In the genomic region with DNA sequence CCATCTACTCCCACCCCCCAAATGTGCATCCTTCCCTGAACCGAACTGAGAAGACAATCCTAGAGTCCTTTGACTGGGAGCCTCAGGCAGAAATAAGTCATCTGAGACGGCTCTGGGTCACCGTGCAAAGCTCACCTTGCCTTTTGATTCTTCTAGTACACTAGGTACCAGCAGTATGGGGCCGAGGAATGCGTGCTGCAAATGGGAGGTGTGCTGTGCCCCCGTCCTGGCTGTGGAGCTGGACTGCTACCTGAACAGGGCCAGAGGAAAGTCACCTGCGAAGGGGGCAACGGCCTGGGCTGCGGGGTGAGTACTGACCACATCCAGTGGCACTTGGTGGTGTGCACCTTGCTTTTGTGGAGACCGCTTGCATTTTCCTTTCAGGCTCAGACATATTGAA, we compare ENCODE assay signal across 23 mouse cellular contexts.
DNase-seq lines count a peak whose midpoint lies in the region; ATAC-seq and TF ChIP-seq lines count a peak whose summit lies in the region.
"Had no signal": no experiment of that assay in that cellular context is flagged by ENCODE, and none has a peak within 500 bp of the region (broad histone marks: within the 10 kb centered on the region; RNA-seq: fewer than 3 reads in every experiment).

No protein-coding gene starts in this region.

- no peak for TF ChIP-seq POLR2A in kidney, adult 2 months (IDR thresholded peaks at IDR 0.05; ENCODE audit: low read depth, low read length)

- H3K36me3 ChIP-seq in kidney, adult 2 months (ENCODE audit: control insufficient read depth, insufficient read depth, low read length): no peaks in the 10 kb centered on the region
- H3K36me3 ChIP-seq in kidney, embryonic 16.5 days (ENCODE audit: insufficient read depth, low read length): no peaks in the 10 kb centered on the region
- H3K36me3 ChIP-seq: embryonic facial prominence, embryonic 15.5 days; forebrain, embryonic 12.5 days; G1E; heart, embryonic 13.5 days; hindbrain, embryonic 12.5 days had no signal

- H3K9ac ChIP-seq in kidney, embryonic 16.5 days (replicated peaks; ENCODE audit: low read length): no peak overlapping the region
- H3K9ac ChIP-seq: embryonic facial prominence, embryonic 15.5 days; forebrain, embryonic 12.5 days; heart, embryonic 13.5 days; hindbrain, embryonic 12.5 days had no signal

- no peak overlapping the region for H3K4me2 ChIP-seq in kidney, embryonic 16.5 days (replicated peaks; ENCODE audit: low read depth, low read length)
- H3K4me2 ChIP-seq: embryonic facial prominence, embryonic 15.5 days; forebrain, embryonic 12.5 days; heart, embryonic 13.5 days; hindbrain, embryonic 12.5 days had no signal

- no peaks in the 10 kb centered on the region for H3K9me3 ChIP-seq in kidney, embryonic 16.5 days (ENCODE audit: low read length)
- H3K9me3 ChIP-seq: embryonic facial prominence, embryonic 15.5 days; forebrain, embryonic 12.5 days; G1E; heart, embryonic 13.5 days had no signal

- H3K27me3 ChIP-seq in kidney, adult 2 months (replicated peaks; ENCODE audit: control insufficient read depth, insufficient read depth, low read length): no peaks in the 10 kb centered on the region
- no peaks in the 10 kb centered on the region for H3K27me3 ChIP-seq in kidney, embryonic 16.5 days (ENCODE audit: insufficient read depth, low read length)
- H3K27me3 ChIP-seq: embryonic facial prominence, embryonic 15.5 days; forebrain, embryonic 12.5 days; heart, embryonic 13.5 days; hindbrain, embryonic 12.5 days had no signal

- 62% methylated on average over 10 of the region's 10 CpGs for WGBS in kidney, adult 2 months
- WGBS in kidney, embryonic 16.5 days: 59% methylated on average over 10 of the region's 10 CpGs

- DNase-seq in heart, adult 11 months: peak; percentile 40
- no peak for DNase-seq in heart, adult 18-20 months
- peak; percentile 56 for DNase-seq in kidney, adult 2 months
- peak; percentile 21 to 81 for DNase-seq in kidney, postnatal 25 days
- DNase-seq in lung, postnatal 4 days: no peak
- DNase-seq: adrenal gland, postnatal 10 days; B cell, adult 2 months; cerebellum, adult 11 months; cerebellum, adult 8-10 months; cerebellum, postnatal 14 days; embryo, embryonic 11 days; gastrocnemius, postnatal 10 days; heart, postnatal 4 days had no signal

- no peak overlapping the region for H3K4me3 ChIP-seq in kidney, adult 2 months (ENCODE audit: insufficient read depth, low read depth, low read length)
- H3K4me3 ChIP-seq in kidney, embryonic 16.5 days (ENCODE audit: low read length): no peak overlapping the region
- H3K4me3 ChIP-seq: embryonic facial prominence, embryonic 15.5 days; forebrain, embryonic 12.5 days; heart, embryonic 13.5 days; hindbrain, embryonic 12.5 days had no signal

- no peak for TF ChIP-seq CTCF in kidney, adult 2 months (conservative IDR thresholded peaks at IDR 0.05; ENCODE audit: insufficient read depth, insufficient read length, low read depth, low read length)

- H3K27ac ChIP-seq in kidney, adult 2 months (ENCODE audit: insufficient read depth, low read depth, low read length): no peak overlapping the region
- no peak overlapping the region for H3K27ac ChIP-seq in kidney, embryonic 16.5 days (ENCODE audit: low read length)
- H3K27ac ChIP-seq: embryonic facial prominence, embryonic 15.5 days; forebrain, embryonic 12.5 days; heart, embryonic 13.5 days; hindbrain, embryonic 12.5 days had no signal

- ATAC-seq in kidney, embryonic 16.5 days (ENCODE audit: low FRiP score, low TSS enrichment): no peak
- no peak for ATAC-seq in erythroid progenitor cell, adult 5-6 weeks (replicated peaks; ENCODE audit: low FRiP score, poor library complexity, severe bottlenecking)
- ATAC-seq: CD4-positive, CD25-positive, alpha-beta regulatory T cell, adult 4 months; forebrain, embryonic 16.5 days; hindbrain, embryonic 16.5 days had no signal

- H3K4me1 ChIP-seq in kidney, adult 2 months (ENCODE audit: control insufficient read depth, insufficient read depth, low read length): no peaks in the 10 kb centered on the region
- H3K4me1 ChIP-seq in kidney, embryonic 16.5 days (ENCODE audit: insufficient read depth, low read length): no peaks in the 10 kb centered on the region
- H3K4me1 ChIP-seq: embryonic facial prominence, embryonic 15.5 days; forebrain, embryonic 12.5 days; heart, embryonic 13.5 days; hindbrain, embryonic 12.5 days had no signal

Comparison
In these comparisons a context has a peak if more than half of its experiments do, and no peak if none do; other contexts are left out.
1. DNase-seq: peak in heart, adult 11 months (single experiment), kidney, adult 2 months (single experiment) and kidney, postnatal 25 days (2 of 2); none in heart, adult 18-20 months (0 of 2) and lung, postnatal 4 days (0 of 2).